Mouse (Mus musculus): ENCODE results near the gene H2-DMa. TPM values are rescaled to one million over a fixed set of nuclear protein-coding genes. Genes with fewer than 3 reads are reported as not detected.

H2-DMa gene
- total RNA-seq, 2 experiments from 2014 or later = 26.6 to 27.7 TPM

DNA sequence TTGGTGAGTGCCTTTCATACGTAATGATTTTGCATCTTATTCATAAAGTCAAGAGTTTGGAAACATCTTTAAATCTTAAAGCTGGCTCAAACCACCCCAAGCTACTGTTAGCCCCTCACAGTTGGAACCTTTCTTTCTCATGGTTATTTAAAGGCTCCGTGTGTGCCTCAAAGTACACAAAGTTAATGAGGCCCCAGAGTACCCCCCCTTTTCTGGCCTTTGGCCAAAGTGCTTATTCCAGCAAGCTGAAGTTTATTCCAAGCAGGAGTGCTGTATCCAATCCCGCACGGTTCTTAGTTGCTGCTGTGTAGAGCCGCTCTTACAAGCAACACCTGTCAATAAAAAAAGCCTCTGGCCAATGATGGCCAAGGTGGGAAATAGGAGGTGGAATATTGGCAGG, 19.8 kb upstream of the H2-DMa start:
- intact Hi-C loops (cut with DNase I) = no loop called here

DNA sequence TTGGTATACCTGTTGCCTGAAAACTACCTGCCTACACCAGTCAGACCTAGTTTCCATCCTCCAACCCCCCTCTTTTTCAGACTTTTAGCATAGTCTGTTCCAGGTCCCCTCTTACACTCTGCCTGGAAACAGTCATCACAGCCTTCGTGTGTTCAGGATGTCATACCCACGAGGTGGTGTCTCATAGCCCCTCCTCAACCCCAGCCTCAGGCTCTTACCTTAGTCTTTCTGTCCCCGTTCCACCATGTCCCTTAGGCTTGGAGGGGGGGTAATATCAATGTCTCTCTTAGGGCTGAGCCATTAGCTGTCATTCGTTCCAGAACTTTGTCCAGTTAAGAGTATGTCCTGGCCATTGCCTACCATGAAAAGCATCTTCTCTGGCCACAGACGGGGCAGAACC, 18.2 kb upstream of the H2-DMa start:
- intact Hi-C loops (cut with DNase I) = loop anchor here (5.0 kb wide), 1 partner anchor 66 kb away; no protein-coding TSS in a partner anchor
- DNase-seq (ENCODE audit: extremely low spot score in 1 of 2, low spot score in 2 of 2) = no peak

More for the DNA sequence above, 19.8 kb upstream of the H2-DMa start:
- no peak for DNase-seq (ENCODE audit: extremely low spot score in 1 of 2, low spot score in 2 of 2)

DNA sequence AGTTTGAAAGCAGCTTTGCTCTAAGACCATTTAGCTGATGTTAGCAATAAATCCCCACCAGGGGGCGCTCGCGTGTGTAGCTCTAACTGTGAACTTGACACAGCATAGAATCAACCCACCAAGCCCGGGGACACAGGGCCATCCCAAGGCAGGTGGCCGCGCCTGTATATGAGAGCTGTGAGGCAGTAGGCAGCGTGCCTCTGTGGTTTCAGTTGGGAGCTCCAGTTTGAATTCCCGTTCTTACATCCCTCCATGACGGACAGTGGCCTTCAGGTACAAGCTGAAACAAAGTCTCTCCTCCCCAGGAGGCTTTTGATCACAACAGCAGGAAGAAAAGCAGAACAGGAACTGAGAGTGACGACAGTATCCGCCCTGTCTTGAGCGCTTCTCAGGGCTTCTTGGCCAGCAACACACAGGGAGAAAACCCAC, 17.7 kb upstream of the H2-DMa start:
- peak; percentile 87 to 91 for DNase-seq (ENCODE audit: extremely low spot score in 1 of 2, low spot score in 2 of 2)
- intact Hi-C loops (cut with DNase I) = loop anchor here (5.0 kb wide), 1 partner anchor 66 kb away; no protein-coding TSS in a partner anchor

DNA sequence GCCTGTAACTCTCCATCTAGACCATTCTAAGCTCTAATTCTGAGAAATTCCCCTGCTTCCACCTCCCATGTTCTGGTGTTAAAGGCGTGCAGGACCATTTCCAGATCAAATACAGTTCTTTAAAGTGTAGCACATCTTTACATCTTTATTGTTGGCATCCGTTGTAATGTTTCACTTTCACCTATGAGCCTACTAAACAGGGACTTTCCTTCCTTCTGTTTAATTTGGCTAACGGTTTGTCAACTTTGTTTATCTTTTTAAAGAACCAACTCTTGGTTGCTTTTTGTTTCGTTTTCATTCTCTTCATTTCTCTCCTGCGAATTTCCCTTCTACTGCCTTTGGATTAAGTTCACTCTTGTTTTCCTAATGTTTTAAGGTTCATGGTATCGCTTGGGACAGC, 16.5 kb upstream of the H2-DMa start:
- no peak for DNase-seq (ENCODE audit: extremely low spot score in 1 of 2, low spot score in 2 of 2)
- intact Hi-C loops (cut with DNase I) = loop anchor here (5.0 kb wide), 1 partner anchor 64 kb away; no protein-coding TSS in a partner anchor

DNA sequence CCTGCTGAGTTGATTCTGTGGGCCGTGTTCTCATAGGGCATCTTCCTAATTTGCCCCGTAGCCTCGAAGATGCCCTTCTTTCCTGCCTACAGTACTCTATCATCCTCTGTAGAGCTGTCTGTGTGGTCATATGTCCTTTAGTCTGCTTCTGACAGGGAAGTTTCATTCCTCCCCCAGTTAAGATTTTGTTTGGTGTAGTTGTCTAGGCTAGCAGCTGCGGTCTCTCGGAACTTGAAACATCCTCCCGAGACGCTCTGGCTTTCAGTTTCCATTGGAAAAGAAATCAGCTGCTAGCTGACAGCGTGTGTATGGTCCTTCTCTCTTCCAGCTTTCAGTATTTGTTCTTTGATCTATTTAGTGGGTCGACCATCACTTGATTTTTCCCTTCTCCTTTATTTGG, 14.5 kb upstream of the H2-DMa start:
- intact Hi-C loops (cut with DNase I) = loop anchor here (5.0 kb wide), 1 partner anchor 62 kb away; no protein-coding TSS in a partner anchor
- DNase-seq (ENCODE audit: extremely low spot score in 1 of 2, low spot score in 2 of 2) = no peak

DNA sequence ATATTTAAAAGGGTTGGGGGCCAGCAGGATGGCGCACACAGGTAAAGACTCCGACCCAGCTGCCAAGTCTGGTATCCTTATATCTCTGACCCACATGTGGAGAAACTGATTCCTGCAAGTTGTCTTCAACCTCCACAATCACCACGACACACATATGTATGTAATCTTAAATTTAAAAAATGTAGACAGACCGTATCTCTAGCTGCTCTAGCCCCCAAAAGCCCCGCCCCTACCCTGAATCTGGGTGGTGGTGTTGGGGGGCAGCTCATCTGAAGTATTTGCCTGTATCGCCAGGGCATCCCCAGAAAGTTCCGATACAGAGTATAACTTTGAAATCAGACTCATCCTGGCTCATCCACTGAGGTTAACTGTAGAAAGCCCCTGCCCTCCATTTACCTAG, 12.8 kb upstream of the H2-DMa start:
- intact Hi-C loops (cut with DNase I) = no loop called here
- DNase-seq (ENCODE audit: extremely low spot score in 1 of 2, low spot score in 2 of 2) = no peak

DNA sequence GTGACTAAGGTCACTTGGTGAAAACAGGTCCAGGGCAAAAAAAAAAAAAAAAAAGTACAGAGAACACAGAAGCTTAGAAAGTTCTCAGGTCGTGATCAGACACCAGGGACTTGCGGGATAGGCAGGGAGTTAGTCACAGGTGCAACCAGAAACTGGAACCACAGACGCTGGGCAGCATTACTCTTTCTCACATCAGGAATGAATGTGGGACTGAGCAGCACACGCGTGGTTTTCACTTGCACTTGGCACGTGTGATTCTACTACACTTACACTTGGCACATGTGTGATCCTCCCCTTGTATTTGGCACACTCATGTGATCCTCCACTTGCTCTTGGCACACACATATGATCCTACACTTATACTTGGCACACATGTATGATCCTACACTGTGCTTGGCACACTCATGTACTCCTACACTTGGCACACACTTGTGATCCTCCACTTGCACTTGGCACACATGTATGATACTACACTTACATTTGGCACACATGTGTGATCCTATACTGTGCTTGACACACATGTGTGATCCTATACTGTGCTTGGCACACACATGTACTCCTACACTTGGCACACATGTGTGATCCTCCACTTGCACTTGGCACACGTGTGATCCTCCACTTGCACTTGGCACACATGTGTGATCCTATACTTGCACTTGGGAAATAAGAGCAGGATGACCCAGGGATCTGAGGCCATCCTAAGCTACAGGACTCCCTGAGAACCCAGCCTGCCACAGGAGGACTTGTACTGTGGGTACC, 12.1 kb upstream of the H2-DMa start:
- intact Hi-C loops (cut with DNase I) = no loop called here
- DNase-seq (ENCODE audit: extremely low spot score in 1 of 2, low spot score in 2 of 2) = no peak

DNA sequence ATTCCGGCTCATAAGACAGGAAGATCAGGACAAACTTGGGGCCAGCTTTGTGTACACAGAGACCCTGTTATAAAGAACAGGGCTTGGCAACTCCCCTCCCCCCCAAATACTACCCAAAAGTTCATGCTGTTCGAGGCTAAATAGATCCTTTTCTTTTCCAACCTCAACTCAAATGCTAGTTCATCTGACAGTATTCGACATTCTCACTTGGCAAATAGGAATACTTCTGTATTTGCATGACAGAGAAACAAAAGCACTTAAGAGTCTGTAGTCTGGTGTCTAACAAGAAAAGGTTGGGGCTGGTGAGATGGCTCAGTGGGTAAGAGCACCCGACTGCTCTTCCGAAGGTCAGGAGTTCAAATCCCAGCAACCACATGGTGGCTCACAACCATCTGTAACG, 10.9 kb upstream of the H2-DMa start:
- intact Hi-C loops (cut with DNase I) = no loop called here
- DNase-seq (ENCODE audit: extremely low spot score in 1 of 2, low spot score in 2 of 2) = no peak

DNA sequence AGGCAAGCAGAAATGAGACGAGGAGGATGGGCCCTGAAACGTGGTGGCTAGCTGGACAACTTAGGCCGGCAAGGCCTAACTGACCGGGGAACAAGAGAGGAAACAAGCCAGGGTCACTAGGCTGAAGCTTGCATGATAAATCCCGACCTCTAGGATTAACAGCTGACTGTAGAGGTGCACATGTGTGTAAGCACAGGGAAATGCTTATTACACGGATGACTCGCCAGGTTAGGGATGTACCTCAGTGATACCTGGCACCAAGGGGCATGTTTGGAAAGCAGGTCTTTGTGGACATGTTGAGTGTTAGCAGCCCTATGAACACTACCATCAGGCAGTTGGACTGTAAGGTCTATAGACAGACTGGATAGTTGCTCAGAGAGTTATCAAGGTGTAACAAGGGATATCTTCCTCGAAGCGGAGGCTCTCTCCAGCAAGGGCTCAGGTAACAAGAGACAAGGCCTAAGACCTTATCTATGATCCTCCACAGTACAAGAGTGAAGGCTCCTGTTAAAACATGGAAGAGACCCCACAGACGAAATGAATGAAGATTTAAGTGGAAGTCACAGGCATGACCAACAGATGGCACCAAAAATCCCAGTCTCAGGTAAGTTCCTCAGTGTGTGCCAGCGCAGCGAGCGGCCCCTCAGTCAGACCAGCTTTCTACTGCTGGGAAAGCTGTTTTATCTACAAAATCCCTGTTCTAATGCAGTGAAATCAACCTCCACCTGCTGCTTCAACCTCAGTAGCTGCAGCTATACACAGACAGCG, 10.1 kb upstream of the H2-DMa start:
- intact Hi-C loops (cut with DNase I) = no loop called here
- DNase-seq (ENCODE audit: extremely low spot score in 1 of 2, low spot score in 2 of 2) = no peak

DNA sequence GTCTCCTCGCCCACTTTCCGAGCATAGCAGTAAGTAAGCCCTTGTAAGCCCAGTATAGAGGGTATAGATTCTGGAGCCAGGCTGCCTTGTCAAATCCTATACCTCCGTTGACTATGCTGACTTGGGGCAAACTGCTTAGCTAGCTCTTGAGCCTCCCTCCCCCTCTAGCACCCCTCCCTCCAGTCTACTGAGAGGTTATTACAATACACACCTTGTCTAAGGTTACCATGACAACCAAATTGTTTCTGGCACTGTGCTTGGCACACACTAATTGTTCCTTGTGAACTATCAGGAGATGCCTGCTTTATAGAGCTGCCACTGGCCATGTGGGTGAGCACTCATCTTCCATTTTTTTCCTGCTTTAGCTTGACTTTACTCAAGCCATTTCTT, 9.5 kb upstream of the H2-DMa start:
- DNase-seq (ENCODE audit: extremely low spot score in 1 of 2, low spot score in 2 of 2) = no peak
- intact Hi-C loops (cut with DNase I) = loop anchor here (5.0 kb wide), 1 partner anchor 72 kb away; the partner anchor contains the start of gene Col11a2

DNA sequence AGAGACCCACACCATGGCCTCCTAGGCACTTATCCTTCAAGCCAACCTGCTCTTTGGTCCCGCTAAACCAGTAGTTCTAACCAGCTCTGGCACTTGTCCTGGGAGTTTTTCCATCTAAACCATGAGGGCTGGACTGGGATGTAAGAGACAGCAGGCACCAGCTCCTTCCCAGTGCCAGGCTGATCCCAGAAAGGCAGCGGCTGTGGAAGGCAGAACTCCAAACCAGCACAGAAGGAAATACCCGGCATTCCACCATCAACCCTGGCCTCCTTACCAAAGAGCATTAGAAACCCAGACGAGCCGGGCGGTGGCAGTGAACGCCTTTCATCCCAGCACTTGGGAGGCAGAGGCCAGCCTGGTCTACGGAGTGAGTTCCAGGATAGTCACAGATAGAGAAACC, 9.0 kb upstream of the H2-DMa start:
- DNase-seq (ENCODE audit: extremely low spot score in 1 of 2, low spot score in 2 of 2) = no peak
- intact Hi-C loops (cut with DNase I) = loop anchor here (5.0 kb wide), 1 partner anchor 73 kb away; the partner anchor contains the start of gene Col11a2

DNA sequence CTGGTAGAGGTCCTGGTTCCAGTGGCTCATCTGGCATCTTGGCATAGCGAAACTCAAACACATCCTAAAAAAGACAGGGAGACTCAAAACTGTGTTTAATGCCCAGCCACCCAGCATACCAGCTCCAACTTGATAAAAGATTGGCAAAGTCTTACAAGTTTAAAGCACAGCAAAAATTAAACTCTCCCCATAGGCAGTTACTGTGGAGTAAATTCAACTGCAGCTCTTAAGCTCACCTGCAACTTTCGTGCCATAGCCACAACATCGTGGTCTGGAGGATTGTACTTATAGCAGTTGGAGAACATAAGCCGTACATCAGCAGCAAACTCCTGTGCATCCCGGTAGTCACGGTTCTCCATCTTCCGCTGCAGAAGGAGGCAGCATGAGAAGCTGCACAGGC, 5.2 kb upstream of the H2-DMa start:
- DNase-seq (ENCODE audit: extremely low spot score in 1 of 2, low spot score in 2 of 2) = no peak
- intact Hi-C loops (cut with DNase I) = loop anchor here (5.0 kb wide), 1 partner anchor 77 kb away; the partner anchor contains the start of gene Col11a2

DNA sequence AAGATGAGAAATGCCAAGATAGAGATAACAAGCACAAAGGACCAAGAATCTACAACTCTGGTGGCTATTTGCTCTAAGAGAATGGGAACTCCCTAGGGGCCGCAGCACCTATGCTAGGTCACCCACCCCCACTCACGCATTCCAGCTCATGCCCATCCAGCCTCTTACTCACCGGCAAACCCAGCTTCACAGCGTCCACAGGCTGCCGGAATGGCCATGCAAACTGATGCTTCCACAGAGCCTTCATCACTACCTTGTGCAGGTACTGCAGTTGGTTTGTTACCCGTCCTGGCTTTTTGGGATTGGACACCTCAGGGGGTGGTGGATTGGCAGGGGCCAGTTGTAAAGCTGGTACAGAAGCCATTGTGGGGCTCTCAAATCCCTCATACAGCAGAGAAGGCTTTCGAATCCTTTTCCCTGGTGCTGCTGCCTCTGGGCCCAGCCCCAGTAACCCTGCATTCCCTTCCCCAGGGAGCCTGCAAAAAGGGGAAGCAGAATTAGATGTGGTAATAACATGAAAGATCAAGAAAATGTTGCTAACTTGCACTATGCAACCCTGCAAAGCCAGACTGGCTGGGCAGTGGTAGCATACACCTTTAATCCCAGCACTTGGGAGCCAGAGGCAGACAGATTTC, 2.5 kb upstream of the H2-DMa start:
- intact Hi-C loops (cut with DNase I) = no loop called here

DNA sequence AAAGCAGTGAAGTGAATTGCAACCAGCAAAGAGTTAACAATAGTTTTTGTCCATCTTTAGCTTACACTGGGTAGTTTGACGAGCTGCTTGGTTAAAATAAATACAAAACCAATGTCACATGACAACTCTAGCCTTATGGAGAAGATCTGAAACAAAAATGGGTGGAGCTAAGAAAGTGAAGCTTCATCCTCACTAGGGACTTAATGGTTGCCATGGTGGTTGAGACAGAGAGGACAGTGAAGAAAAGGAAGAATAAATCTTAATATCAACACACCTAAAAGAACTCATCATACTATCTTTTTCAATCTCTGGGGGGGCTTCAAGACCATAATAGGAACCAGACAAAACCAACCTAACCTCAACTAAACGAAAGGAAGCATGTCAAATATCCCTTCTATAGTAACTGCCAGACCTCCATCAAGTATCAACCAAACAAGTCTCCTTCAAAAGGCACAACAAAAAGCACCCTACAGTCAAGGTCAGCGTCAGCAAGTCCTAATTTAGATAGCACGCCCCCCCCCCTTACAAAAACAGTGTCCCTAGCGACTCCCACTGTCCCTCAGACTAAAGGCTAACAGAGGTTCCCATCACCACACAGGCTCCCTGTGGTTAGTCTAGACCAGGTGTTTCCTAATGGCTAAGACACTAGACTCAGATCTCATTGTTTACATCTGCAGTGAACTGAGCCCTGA, 1.8 kb upstream of the H2-DMa start:
- intact Hi-C loops (cut with DNase I) = no loop called here
- no peak for DNase-seq (ENCODE audit: extremely low spot score in 1 of 2, low spot score in 2 of 2)

More for the DNA sequence above, 2.5 kb upstream of the H2-DMa start:
- no peak for DNase-seq (ENCODE audit: extremely low spot score in 1 of 2, low spot score in 2 of 2)

DNA sequence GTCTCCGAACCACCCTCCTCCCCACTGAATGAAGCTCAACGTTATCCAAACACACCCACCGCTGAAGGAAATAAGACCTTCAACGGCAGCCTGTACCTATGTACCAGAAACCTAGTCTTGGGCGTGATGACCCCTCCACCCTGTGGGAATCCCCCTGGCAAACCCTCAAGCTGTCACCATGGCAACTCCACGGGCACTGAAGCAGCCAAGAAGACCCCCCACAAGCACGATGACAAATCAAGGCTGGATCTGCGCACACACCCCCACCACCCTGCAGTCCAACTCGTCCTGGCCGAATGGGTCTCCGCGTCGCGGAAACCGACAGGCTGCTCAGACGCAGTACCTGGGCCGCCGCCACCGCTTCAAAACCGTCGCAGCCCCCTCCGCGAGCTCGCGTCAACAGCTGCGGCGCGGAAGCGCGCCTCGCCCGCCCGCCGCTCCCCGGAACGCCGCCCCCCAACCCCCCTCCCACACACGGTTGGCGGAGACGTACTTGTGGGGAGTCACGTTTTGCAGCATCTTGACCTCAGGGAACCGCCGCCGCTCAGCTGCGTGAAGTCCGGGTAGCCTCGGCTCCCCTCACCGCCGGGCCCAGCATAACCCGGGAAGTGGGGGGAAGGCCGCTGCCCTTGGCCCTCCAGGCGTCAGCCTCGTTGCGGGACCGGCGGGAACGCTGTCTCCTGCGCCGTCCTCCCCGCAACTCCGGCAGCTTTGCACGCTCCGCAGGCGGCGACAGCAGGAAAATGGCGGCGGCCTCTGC, 1.0 kb upstream of the H2-DMa start:
- peak in 1 of 2 experiments; percentile 81 for DNase-seq (ENCODE audit: extremely low spot score in 1 of 2, low spot score in 2 of 2)
- intact Hi-C loops (cut with DNase I) = no loop called here

DNA sequence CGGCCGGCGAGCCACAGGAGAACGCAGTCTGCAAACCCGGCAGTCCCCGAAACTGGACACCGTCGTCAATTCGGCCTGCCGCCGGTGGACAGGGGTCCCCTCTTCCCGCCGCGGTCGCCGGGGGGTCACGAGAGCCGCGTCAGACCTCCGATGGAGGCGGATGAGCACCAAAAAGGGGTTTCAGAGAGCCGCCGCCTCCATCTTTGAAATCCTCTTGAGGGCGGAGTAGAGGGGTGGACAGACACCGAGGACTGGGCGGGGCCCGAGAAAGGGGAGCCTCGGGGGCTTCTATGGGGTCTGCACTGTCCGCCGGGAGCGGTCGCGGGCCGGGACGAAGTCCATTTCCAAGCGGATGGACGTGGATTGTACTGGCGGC, 480 bp upstream of the H2-DMa start:
- intact Hi-C loops (cut with DNase I) = no loop called here
- no peak for DNase-seq (ENCODE audit: extremely low spot score in 1 of 2, low spot score in 2 of 2)

DNA sequence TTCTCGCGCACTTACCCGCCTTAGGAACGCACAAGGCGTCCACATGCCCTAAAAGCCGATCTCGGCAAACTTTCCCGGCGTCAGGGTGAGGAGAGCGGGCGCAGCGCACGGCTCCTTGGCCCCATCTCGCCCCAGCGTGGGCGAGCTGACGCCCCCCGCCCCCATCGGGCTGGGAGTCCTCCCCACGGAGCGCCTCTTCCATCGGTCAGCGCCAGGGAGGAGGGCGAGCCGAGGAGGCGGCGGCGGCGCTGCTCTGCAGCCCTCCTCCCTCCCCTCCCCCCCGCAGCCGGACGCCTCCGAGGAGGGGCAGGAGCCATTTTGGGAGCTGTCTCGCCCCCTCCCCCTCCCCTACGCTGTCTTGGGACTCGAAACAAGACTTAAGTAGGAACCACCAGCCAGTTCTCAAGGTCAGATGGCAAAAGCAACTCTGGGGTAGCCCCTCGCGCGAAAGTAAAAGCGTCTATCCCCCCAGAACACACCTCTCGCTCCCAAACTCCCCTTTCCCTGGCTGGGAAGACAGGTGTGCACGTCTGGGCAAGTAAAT, 911 bp downstream of the H2-DMa start:
- DNase-seq (ENCODE audit: extremely low spot score in 1 of 2, low spot score in 2 of 2) = peak; percentile 89 to 96
- intact Hi-C loops (cut with DNase I) = no loop called here

DNA sequence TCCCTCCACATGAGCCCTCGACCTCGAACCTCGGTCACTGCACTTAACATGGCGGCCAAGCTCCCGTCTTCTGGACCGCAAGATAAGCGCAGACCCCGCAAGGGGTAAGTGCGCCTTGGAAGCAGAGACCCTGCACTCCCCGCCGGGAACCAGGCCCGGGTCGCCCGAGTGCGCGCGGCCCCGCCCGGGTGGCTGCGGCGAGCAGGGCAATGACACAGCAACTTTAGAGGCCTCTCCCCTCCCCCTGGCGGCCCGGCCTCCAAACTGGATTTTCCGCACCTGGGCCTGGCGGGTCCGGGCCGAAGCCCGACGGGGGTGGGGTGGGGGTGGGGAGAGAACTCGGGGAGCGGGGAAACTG, 1.5 kb downstream of the H2-DMa start:
- intact Hi-C loops (cut with DNase I) = no loop called here
- peak; percentile 66 to 92 for DNase-seq (ENCODE audit: extremely low spot score in 1 of 2, low spot score in 2 of 2)
